Comparison of ENCODE assay signal across 26 mouse cellular contexts in the genomic region with DNA sequence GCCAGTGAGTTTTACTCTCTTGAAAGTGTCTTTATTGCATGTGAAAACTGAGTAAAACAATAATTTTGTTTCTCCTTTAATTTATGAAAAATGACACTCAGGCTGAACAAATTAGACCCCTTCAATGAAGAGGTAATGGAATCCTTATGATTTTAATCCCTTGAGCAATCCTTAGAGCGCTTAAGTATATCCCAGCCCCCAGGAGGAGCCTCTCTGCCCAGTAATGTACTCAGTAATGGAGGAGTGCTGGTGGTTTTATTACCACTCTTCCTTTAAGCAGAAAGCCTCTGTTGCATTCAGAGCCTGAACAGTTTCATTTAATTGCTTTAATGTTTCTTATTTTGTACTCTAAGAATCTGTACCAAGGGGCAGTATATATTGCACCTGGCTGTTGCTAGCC.
DNase-seq lines count a peak whose midpoint lies in the region; ATAC-seq lines count a peak whose summit lies in the region.
"Had no signal": no experiment of that assay in that cellular context is flagged by ENCODE, and none has a peak within 500 bp of the region (broad histone marks: within the 10 kb centered on the region; RNA-seq: fewer than 3 reads in every experiment).

No protein-coding gene starts in this region.

- H3K36me3 ChIP-seq in embryonic facial prominence, embryonic 14.5 days (ENCODE audit: control insufficient read depth, insufficient read depth, low read length) = peaks cover 76% of the 10 kb centered on the region
- H3K36me3 ChIP-seq in embryonic facial prominence, embryonic 10.5 days (replicated peaks) = peaks cover 70% of the 10 kb centered on the region
- H3K36me3 ChIP-seq in heart, embryonic 13.5 days = peaks cover 83% of the 10 kb centered on the region
- peaks cover 36% of the 10 kb centered on the region for H3K36me3 ChIP-seq in hindbrain, embryonic 15.5 days
- peaks cover 21% of the 10 kb centered on the region for H3K36me3 ChIP-seq in hindbrain, embryonic 16.5 days (ENCODE audit: control insufficient read depth, insufficient read depth, low read length)

- intact Hi-C loops in heart, postnatal 10 days (cut with DNase I) = no loop called here

- 42% methylated on average over 1 of the region's 1 CpGs for WGBS in embryonic facial prominence, embryonic 14.5 days
- WGBS in embryonic facial prominence, embryonic 10.5 days = 72% methylated on average over 1 of the region's 1 CpGs
- WGBS in heart, embryonic 13.5 days = 96% methylated on average over 1 of the region's 1 CpGs
- 74% methylated on average over 1 of the region's 1 CpGs for WGBS in hindbrain, embryonic 15.5 days
- 74% methylated on average over 1 of the region's 1 CpGs for WGBS in hindbrain, embryonic 16.5 days

- H3K9ac ChIP-seq in embryonic facial prominence, embryonic 14.5 days (ENCODE audit: low read depth, low read length) = no peak overlapping the region
- no peak overlapping the region for H3K9ac ChIP-seq in heart, embryonic 13.5 days
- no peak overlapping the region for H3K9ac ChIP-seq in hindbrain, embryonic 15.5 days
- H3K9ac ChIP-seq in hindbrain, embryonic 16.5 days (ENCODE audit: low read depth, low read length) = no peak overlapping the region
- H3K9ac ChIP-seq: embryonic facial prominence, embryonic 13.5 days; heart, embryonic 15.5 days had no signal

- H3K27me3 ChIP-seq in embryonic facial prominence, embryonic 14.5 days (replicated peaks; ENCODE audit: control insufficient read depth, insufficient read depth, low read length) = no peaks in the 10 kb centered on the region
- no peaks in the 10 kb centered on the region for H3K27me3 ChIP-seq in embryonic facial prominence, embryonic 10.5 days (replicated peaks; ENCODE audit: low read depth, poor library complexity, severe bottlenecking)
- H3K27me3 ChIP-seq in heart, embryonic 13.5 days (replicated peaks) = no peaks in the 10 kb centered on the region
- H3K27me3 ChIP-seq in hindbrain, embryonic 15.5 days = no peaks in the 10 kb centered on the region
- H3K27me3 ChIP-seq in hindbrain, embryonic 16.5 days (replicated peaks; ENCODE audit: control insufficient read depth, insufficient read depth, low read length) = no peaks in the 10 kb centered on the region
- H3K27me3 ChIP-seq: embryonic facial prominence, embryonic 13.5 days; heart, embryonic 15.5 days had no signal

- H3K4me1 ChIP-seq in embryonic facial prominence, embryonic 14.5 days (ENCODE audit: control insufficient read depth, insufficient read depth, low read length) = 0 out of 2 replicates have a peak, but pooled peaks cover 4% of the 10 kb centered on the region
- peaks cover 4% of the 10 kb centered on the region; the same call in 1 of the 2 replicates for H3K4me1 ChIP-seq in embryonic facial prominence, embryonic 10.5 days
- H3K4me1 ChIP-seq in heart, embryonic 13.5 days = peaks cover 37% of the 10 kb centered on the region
- 0 out of 2 replicates have a peak, but pooled peaks cover 7% of the 10 kb centered on the region for H3K4me1 ChIP-seq in hindbrain, embryonic 15.5 days (replicated peaks)
- no peaks in the 10 kb centered on the region for H3K4me1 ChIP-seq in hindbrain, embryonic 16.5 days (ENCODE audit: control insufficient read depth, insufficient read depth, low read depth, low read length)

- no peak for DNase-seq in embryonic facial prominence, embryonic 14.5 days (ENCODE audit: low spot score)
- DNase-seq in embryonic facial prominence, embryonic 10.5 days (ENCODE audit: low spot score) = no peak
- no peak for DNase-seq in heart, postnatal 10 days
- DNase-seq in adrenal gland, postnatal 4 days (ENCODE audit: low spot score in 2 of 2) = no peak
- DNase-seq: adrenal gland, postnatal 10 days; adrenal gland, postnatal 36 days; cerebellum, adult 11 months; cerebellum, adult 2 months; cerebellum, adult 9-11 months; cerebellum, postnatal 25 days; gastrocnemius, adult 2 months; gastrocnemius, postnatal 14 days; heart, postnatal 14 days; heart, postnatal 4 days; kidney, adult 18-20 months had no signal

- peak; percentile 57; the same call in 1 of the 2 replicates for ATAC-seq in embryonic facial prominence, embryonic 14.5 days (ENCODE audit: low read depth)
- ATAC-seq in heart, embryonic 13.5 days (ENCODE audit: extremely low read depth, insufficient number of reproducible peaks, low FRiP score, low TSS enrichment) = no peak
- no peak for ATAC-seq in hindbrain, embryonic 15.5 days (ENCODE audit: low FRiP score, low read depth)
- ATAC-seq in hindbrain, embryonic 16.5 days = no peak
- ATAC-seq: forebrain, embryonic 16.5 days; hindbrain, postnatal 0 days; inflammation-experienced regulatory T-cells, adult 6 months; intestine, embryonic 16.5 days had no signal

- no peak overlapping the region for H3K27ac ChIP-seq in embryonic facial prominence, embryonic 14.5 days (replicated peaks; ENCODE audit: low read depth, low read length)
- no peak overlapping the region for H3K27ac ChIP-seq in embryonic facial prominence, embryonic 10.5 days (replicated peaks)
- H3K27ac ChIP-seq in heart, embryonic 13.5 days (replicated peaks) = 0 out of 2 replicates have a peak overlapping the region, but pooled peaks have one; percentile 20
- peak overlapping the region; percentile 38; the same call in 1 of the 2 replicates for H3K27ac ChIP-seq in hindbrain, embryonic 15.5 days (replicated peaks)
- no peak overlapping the region for H3K27ac ChIP-seq in hindbrain, embryonic 16.5 days (ENCODE audit: low read depth, low read length)
- H3K27ac ChIP-seq: embryonic facial prominence, embryonic 13.5 days; forebrain, embryonic 10.5 days; gastrocnemius, adult 2 months; heart, embryonic 15.5 days; hindbrain, postnatal 0 days had no signal

- no peak overlapping the region for H3K4me3 ChIP-seq in embryonic facial prominence, embryonic 14.5 days (ENCODE audit: low read depth, low read length)
- no peak overlapping the region for H3K4me3 ChIP-seq in embryonic facial prominence, embryonic 10.5 days
- H3K4me3 ChIP-seq in heart, embryonic 13.5 days = no peak overlapping the region
- H3K4me3 ChIP-seq in hindbrain, embryonic 15.5 days = no peak overlapping the region
- no peak overlapping the region for H3K4me3 ChIP-seq in hindbrain, embryonic 16.5 days (ENCODE audit: low read length)
- H3K4me3 ChIP-seq: embryonic facial prominence, embryonic 13.5 days; forebrain, embryonic 10.5 days; gastrocnemius, adult 2 months; heart, embryonic 15.5 days had no signal

- H3K4me2 ChIP-seq in embryonic facial prominence, embryonic 14.5 days (ENCODE audit: low read depth, low read length) = no peak overlapping the region
- H3K4me2 ChIP-seq in heart, embryonic 13.5 days = no peak overlapping the region
- H3K4me2 ChIP-seq in hindbrain, embryonic 15.5 days = no peak overlapping the region
- no peak overlapping the region for H3K4me2 ChIP-seq in hindbrain, embryonic 16.5 days (ENCODE audit: low read length)
- H3K4me2 ChIP-seq: embryonic facial prominence, embryonic 13.5 days; heart, embryonic 11.5 days; heart, embryonic 15.5 days had no signal

- H3K9me3 ChIP-seq in embryonic facial prominence, embryonic 14.5 days (ENCODE audit: control insufficient read depth, low read length) = no peaks in the 10 kb centered on the region
- H3K9me3 ChIP-seq in embryonic facial prominence, embryonic 10.5 days = no peaks in the 10 kb centered on the region
- no peaks in the 10 kb centered on the region for H3K9me3 ChIP-seq in heart, embryonic 13.5 days
- no peaks in the 10 kb centered on the region for H3K9me3 ChIP-seq in hindbrain, embryonic 15.5 days
- no peaks in the 10 kb centered on the region for H3K9me3 ChIP-seq in hindbrain, embryonic 16.5 days (ENCODE audit: control insufficient read depth, low read length)
- H3K9me3 ChIP-seq: embryonic facial prominence, embryonic 13.5 days; forebrain, embryonic 10.5 days; heart, embryonic 15.5 days had no signal

Comparison
In these comparisons a context has a peak if more than half of its experiments do, and no peak if none do; other contexts are left out.
1. H3K27ac ChIP-seq: peak in heart, embryonic 13.5 days (single experiment) and hindbrain, embryonic 15.5 days (single experiment); none in embryonic facial prominence, embryonic 14.5 days (single experiment), embryonic facial prominence, embryonic 10.5 days (single experiment) and hindbrain, embryonic 16.5 days (single experiment).